Mouse (Mus musculus): ENCODE measurements around the gene Gm12258.

Gm12258 gene

DNA sequence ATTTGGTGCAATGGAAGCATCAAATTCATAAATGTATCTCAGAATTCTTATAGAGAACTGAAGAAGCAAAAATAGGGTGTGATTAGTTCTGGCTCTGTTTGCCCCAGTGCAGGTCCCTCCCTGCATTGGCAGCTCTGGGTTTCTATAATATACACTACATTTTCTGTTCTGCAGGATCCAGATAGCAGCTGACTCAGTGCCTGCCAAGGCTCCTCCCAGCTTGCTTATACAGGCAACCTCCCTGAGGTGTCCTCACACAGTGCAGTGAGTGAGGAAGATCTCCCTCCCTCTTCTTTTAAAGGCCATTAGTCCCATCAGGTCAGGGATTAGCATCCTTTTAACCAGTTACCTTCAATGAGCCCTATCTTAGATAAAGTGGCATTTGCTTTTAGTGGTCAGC is 54.1 kb downstream of the Gm12258 start:
- no peak for DNase-seq (ENCODE audit: low spot score in 2 of 2)

DNA sequence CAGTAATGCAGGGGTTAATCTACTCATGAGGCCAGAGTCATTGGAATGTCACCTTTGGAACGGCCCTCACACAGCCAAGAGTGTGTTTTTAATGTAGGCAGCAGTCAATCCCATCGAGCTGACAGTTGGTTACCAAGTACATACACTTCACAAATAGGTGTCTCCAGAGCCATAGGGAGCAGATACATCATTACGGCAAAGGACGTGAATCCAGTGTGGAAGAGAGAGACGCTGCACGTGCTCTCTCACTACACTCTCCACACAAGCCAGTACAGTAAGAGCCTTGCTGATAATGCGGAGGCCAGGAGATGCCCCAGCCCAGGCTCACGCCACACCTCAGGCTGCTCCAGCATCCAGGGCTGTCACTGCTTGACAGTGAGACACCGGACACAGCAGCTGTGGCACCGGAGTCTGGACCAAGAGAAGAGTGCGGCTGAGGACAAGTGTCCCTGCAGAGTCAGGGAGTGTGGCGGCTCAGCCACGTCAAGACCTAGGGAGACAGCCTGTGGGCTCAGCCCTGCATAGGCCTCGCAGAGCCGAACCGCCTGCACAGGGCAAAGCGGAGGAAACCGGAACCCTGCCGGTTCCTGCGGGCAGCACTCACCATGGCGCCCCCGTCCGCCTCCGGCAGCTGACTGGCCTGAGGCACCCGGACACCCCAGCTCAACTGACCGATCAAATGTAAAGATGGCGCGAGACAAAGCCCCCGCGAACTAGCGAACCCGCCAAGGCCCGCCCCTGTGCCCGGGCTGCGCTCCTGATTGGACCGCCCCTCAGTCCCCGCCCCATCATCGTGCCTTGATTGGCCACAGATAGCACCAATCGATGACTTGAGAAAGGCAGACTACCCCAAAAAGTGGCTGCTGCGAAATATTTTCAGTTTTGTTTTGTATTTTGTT is 56.8 kb downstream of the Gm12258 start, which contains the start of gene Zfp39:
Gene Zfp39, minus strand, starts transcription at position 715 of the 899 bp plus-strand sequence.
- peak; percentile 93 to 98 for DNase-seq (ENCODE audit: low spot score in 2 of 2)

DNA sequence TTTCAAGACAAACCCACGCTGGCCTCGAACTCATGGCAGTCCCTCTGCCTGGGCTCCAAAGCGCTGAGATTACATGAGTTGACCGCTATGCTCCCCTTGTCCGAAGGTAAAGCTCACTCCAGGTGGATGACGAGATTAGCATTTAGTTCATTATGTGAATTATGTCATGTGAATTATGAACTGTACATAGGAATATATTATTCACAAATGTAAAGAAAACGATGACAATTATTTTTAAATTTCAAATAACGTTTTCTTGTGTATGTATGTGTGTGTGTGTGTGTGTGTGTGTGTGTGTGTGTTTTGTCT is 57.4 kb downstream of the Gm12258 start:
- DNase-seq (ENCODE audit: low spot score in 2 of 2): no peak

DNA sequence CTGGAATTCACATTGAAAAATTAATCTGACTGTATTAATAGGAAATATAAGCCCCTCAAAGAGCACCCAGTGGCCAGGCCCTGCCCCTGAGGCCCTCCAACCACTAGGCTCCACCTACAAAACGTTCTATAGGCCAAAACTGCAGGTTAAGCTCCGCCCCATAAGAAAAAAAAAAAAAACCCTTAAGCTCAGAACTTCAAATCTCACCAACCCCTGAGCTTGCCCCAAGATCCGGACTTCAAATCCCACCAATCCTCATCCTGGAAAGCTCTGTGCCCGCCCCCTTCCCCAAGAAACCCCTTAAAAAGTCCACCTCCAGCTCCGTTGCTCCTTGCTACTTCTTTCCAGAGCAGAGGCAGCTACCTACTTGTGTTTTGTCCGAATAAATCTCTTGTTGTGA is 57.9 kb downstream of the Gm12258 start:
- no peak for DNase-seq (ENCODE audit: low spot score in 2 of 2)

All from urinary bladder, adult 18-20 months (tissue).